Mouse (Mus musculus) MEL (cell line): ENCODE measurements at regions not wholly inside any gene's neighbourhood (a gene's known extent, or its start where the extent isn't known, plus 50 kb on each side); places are given as distances from the start of the nearest gene placed in this dataset.
"Not testable (repeated sequence)": the region's sequence is repeated elsewhere in the genome, so short reads cannot be mapped to it uniquely, and the experiment has no call there.

Experiments
- DNase-seq: peaks from one replicate; pipeline ENCODE4 v3.0.0; 2011; ENCODE audit warnings: low read depth, low spot score
- H3K27ac ChIP-seq: 2 replicates; pipeline ENCODE4 v1.5.1; 2012; ENCODE audit warnings: low read depth, mild to moderate bottlenecking, control low read depth, low read length, moderate library complexity; ENCODE audit not compliant: control insufficient read depth
- H3K27me3 ChIP-seq, 2 experiments: fragments of 150-350 bp in 1 of 2; sonication (generic) in 1 of 2; 2 replicates each; pipeline ENCODE4 v1.6.1; 2012; ENCODE audit warnings: low read length in 2 of 2, mild to moderate bottlenecking in 2 of 2, improper control_type of control experiment in 1 of 2, moderate library complexity in 1 of 2; ENCODE audit not compliant: insufficient read depth in 2 of 2, control insufficient read depth in 1 of 2
- H3K36me3 ChIP-seq, 2 experiments: 2 replicates each; pipeline ENCODE4 v1.6.1; 2012 to 2014; ENCODE audit warnings: low read length in 2 of 2, improper control_type of control experiment in 1 of 2, inconsistent platforms in 1 of 2, mild to moderate bottlenecking in 1 of 2; ENCODE audit not compliant: insufficient read depth in 2 of 2, control insufficient read depth in 1 of 2
- H3K4me1 ChIP-seq, 2 experiments: fragments of 150-350 bp in 1 of 2; sonication (generic) in 1 of 2; 2 replicates each; pipeline ENCODE4 v1.6.1; 2012; ENCODE audit warnings: low read length in 2 of 2, improper control_type of control experiment in 1 of 2, mild to moderate bottlenecking in 1 of 2; ENCODE audit not compliant: insufficient read depth in 2 of 2, control insufficient read depth in 1 of 2
- H3K4me3 ChIP-seq, 2 experiments: fragments of 150-350 bp in 1 of 2; sonication (generic) in 1 of 2; 2 replicates each; pipeline ENCODE4 v1.5.1; 2012; ENCODE audit warnings: low read depth in 2 of 2, low read length in 2 of 2, mild to moderate bottlenecking in 2 of 2, moderate library complexity in 2 of 2, control low read depth in 1 of 2, improper control_type of control experiment in 1 of 2; ENCODE audit not compliant: control insufficient read depth in 1 of 2, insufficient read depth in 1 of 2
- H3K79me2 ChIP-seq: 2 replicates; pipeline ENCODE4 v1.6.1; 2012; ENCODE audit warnings: mild to moderate bottlenecking, low read length, moderate library complexity; ENCODE audit not compliant: control insufficient read depth, poor library complexity, insufficient read depth
- H3K9ac ChIP-seq: 2 replicates; pipeline ENCODE4 v1.6.1; 2012; ENCODE audit warnings: low read depth, mild to moderate bottlenecking, control low read depth, low read length, moderate library complexity; ENCODE audit not compliant: control insufficient read depth, poor library complexity, severe bottlenecking
- H3K9me3 ChIP-seq: fragments of 150-350 bp; sonication (generic); replicated peaks from 2 replicates; pipeline ENCODE4 v1.6.1; 2012; ENCODE audit warnings: mild to moderate bottlenecking, low read length, improper control_type of control experiment, moderate library complexity; ENCODE audit not compliant: insufficient read depth
- BHLHE40 ChIP-seq: IDR thresholded peaks from 2 replicates; pipeline ENCODE4 v1.6.1; 2012; ENCODE audit warnings: low read depth, mild to moderate bottlenecking, inconsistent platforms, low read length, improper control_type of control experiment, borderline replicate concordance
- CHD1 ChIP-seq: IDR thresholded peaks from 2 replicates; pipeline ENCODE4 v1.6.1; 2012; ENCODE audit warnings: low read depth, mild to moderate bottlenecking, inconsistent platforms, low read length, improper control_type of control experiment
- E2F4 ChIP-seq: IDR thresholded peaks from 2 replicates; pipeline ENCODE4 v1.6.1; 2011; ENCODE audit warnings: low read depth, low read length, improper control_type of control experiment, borderline replicate concordance
- ELF1 ChIP-seq: IDR thresholded peaks from 2 replicates; pipeline ENCODE4 v1.6.1; 2014; ENCODE audit warnings: low read depth, mild to moderate bottlenecking, inconsistent platforms, low read length, improper control_type of control experiment, moderate library complexity
- EP300 ChIP-seq, 2 experiments: IDR thresholded peaks; 2 replicates each; pipeline ENCODE4 v1.6.1; 2011; ENCODE audit warnings: improper control_type of control experiment in 2 of 2, low read length in 2 of 2, low read depth in 1 of 2, mild to moderate bottlenecking in 1 of 2
- GABPA ChIP-seq: IDR thresholded peaks from 2 replicates; pipeline ENCODE4 v1.6.1; 2012; ENCODE audit warnings: low read depth, mild to moderate bottlenecking, inconsistent platforms, low read length, improper control_type of control experiment, moderate library complexity
- HCFC1 ChIP-seq: IDR thresholded peaks from 2 replicates; pipeline ENCODE4 v1.6.1; 2012; ENCODE audit warnings: low read depth, mild to moderate bottlenecking, inconsistent platforms, low read length, improper control_type of control experiment, moderate library complexity
- JUND ChIP-seq: IDR thresholded peaks from 2 replicates; pipeline ENCODE4 v1.6.1; 2011; ENCODE audit warnings: low read depth, mild to moderate bottlenecking, improper control_type of control experiment, low read length
- KAT2A ChIP-seq: conservative IDR thresholded peaks from 2 replicates; pipeline ENCODE4 v1.6.1; 2012; ENCODE audit warnings: low read depth, low read length, improper control_type of control experiment, inconsistent platforms
- MEF2A ChIP-seq: IDR thresholded peaks from 2 replicates; pipeline ENCODE4 v1.6.1; 2014; ENCODE audit warnings: low read depth, mild to moderate bottlenecking, inconsistent platforms, low read length, improper control_type of control experiment; ENCODE audit not compliant: poor library complexity, insufficient replicate concordance, severe bottlenecking; ENCODE audit errors: extremely low read depth
- NELFE ChIP-seq: IDR thresholded peaks from 2 replicates; pipeline ENCODE4 v1.6.1; 2011; ENCODE audit warnings: low read depth, low read length, improper control_type of control experiment
- NRF1 ChIP-seq: IDR thresholded peaks from 2 replicates; pipeline ENCODE4 v1.6.1; 2014; ENCODE audit warnings: low read depth, mild to moderate bottlenecking, inconsistent platforms, low read length, improper control_type of control experiment, moderate library complexity; ENCODE audit not compliant: poor library complexity, insufficient read depth, severe bottlenecking
- RAD21 ChIP-seq: IDR thresholded peaks from 2 replicates; pipeline ENCODE4 v1.6.1; 2011; ENCODE audit warnings: mild to moderate bottlenecking, low read depth, low read length, improper control_type of control experiment
- SIN3A ChIP-seq: IDR thresholded peaks from 2 replicates; pipeline ENCODE4 v1.6.1; 2012; ENCODE audit warnings: low read length, improper control_type of control experiment, inconsistent platforms
- UBTF ChIP-seq: IDR thresholded peaks from 2 replicates; pipeline ENCODE4 v1.6.1; 2012; ENCODE audit warnings: low read depth, mild to moderate bottlenecking, inconsistent platforms, low read length, improper control_type of control experiment, moderate library complexity, borderline replicate concordance; ENCODE audit not compliant: insufficient read depth
- USF1 ChIP-seq: IDR thresholded peaks from 2 replicates; pipeline ENCODE4 v1.6.1; 2014; ENCODE audit warnings: low read depth, mild to moderate bottlenecking, inconsistent platforms, low read length, improper control_type of control experiment, moderate library complexity
- USF2 ChIP-seq, 2 experiments: IDR thresholded peaks; 2 replicates each; pipeline ENCODE4 v1.6.1; 2011 to 2012; ENCODE audit warnings: improper control_type of control experiment in 2 of 2, low read length in 2 of 2, borderline replicate concordance in 1 of 2, inconsistent platforms in 1 of 2, low read depth in 1 of 2, mild to moderate bottlenecking in 1 of 2; ENCODE audit not compliant: insufficient read depth in 1 of 2
- ZC3H11A ChIP-seq: IDR thresholded peaks from 2 replicates; pipeline ENCODE4 v1.6.1; 2012; ENCODE audit warnings: low read depth, mild to moderate bottlenecking, inconsistent platforms, low read length, improper control_type of control experiment
- ZMIZ1 ChIP-seq: IDR thresholded peaks from 2 replicates; pipeline ENCODE4 v1.6.1; 2012; ENCODE audit warnings: low read depth, mild to moderate bottlenecking, inconsistent platforms, low read length, improper control_type of control experiment, moderate library complexity

DNA sequence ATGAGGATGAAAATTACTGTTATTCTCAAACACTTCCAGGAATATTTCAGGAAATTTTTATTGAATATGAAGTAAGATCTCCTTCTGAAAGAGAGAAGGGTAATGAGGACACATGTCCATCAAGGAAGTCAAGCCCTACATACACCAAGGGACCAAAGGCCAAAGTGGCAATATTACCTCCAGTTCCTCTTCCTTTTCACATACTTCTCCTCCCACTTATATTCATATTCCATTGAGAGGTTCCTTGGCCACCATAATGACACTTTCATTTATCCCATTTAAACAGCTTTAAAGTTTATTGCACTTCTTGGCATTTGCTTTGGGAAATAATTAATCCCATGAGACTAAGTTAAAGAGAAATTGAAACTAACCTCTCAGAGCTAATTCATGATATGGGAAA lies 70.9 kb downstream of the Ccdc71l start:
- TF ChIP-seq ELF1, result no peak
- TF ChIP-seq CHD1, result no peak
- TF ChIP-seq JUND, result no peak
- no peak for TF ChIP-seq ZMIZ1
- TF ChIP-seq BHLHE40, result no peak
- H3K9ac ChIP-seq, result no peak overlapping the region
- peaks cover 0 to 4% of the 10 kb centered on the region in 2 experiments; a peak in 2 of 4 replicates for H3K27me3 ChIP-seq
- no peaks in the 10 kb centered on the region for H3K36me3 ChIP-seq
- no peak overlapping the region for H3K4me3 ChIP-seq
- DNase-seq, result no peak
- H3K27ac ChIP-seq, result no peak overlapping the region
- no peaks in the 10 kb centered on the region for H3K79me2 ChIP-seq
- H3K9me3 ChIP-seq, result no peaks in the 10 kb centered on the region
- H3K4me1 ChIP-seq, result no peaks in the 10 kb centered on the region

DNA sequence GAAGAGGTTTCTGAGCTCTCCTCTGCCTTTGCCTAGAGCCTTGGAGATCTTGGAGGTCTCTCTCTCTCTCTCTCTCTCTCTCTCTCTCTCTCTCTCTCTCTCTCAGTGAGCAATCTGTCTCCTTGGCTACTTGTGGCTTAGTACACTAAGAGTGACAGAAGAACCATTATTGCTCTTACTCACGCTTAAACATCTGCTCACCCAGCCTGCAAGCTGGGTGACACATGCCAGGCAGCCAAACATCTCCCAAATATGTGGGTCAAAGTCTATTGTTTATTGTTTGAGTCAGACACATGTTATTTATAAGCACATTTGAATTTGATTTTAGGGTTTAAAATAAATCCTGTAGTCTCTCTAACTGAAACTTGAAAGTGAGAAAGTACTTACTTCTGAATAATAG lies 72.7 kb downstream of the Ccdc71l start:
- Histone ChIP-seq H3K27me3 (peaks cover 0 to 2% of the 10 kb centered on the region in 2 experiments; a peak in 2 of 4 replicates), H3K79me2 (no peaks in the 10 kb centered on the region), H3K9ac (no peak overlapping the region), H3K4me3 (no peak overlapping the region), H3K9me3 (no peaks in the 10 kb centered on the region), H3K4me1 (no peaks in the 10 kb centered on the region), H3K36me3 (no peaks in the 10 kb centered on the region), H3K27ac (no peak overlapping the region)
- DNase-seq, result no peak
- TF ChIP-seq RAD21 (no peak), HCFC1 (no peak), ZC3H11A (no peak)

DNA sequence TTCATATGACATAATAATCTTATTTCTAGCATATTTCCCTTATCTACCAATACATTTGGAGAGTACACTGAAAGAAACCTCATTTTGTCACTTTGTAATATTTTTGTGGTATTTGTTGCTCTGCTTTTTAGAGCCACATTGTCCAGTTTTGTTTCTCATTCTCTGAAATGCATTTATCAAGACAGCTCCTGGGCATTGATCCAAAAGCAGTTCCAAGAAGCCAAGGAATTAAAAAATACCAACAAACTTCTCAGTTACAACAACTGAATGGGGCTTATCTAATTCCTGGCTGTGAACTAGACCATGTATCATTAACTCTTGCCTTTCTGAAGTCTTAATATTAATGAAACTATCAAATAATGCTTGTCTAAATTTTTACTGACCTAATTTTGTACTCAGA lies 76.3 kb downstream of the Ccdc71l start:
- Histone ChIP-seq H3K27ac (no peak overlapping the region), H3K4me1 (no peaks in the 10 kb centered on the region), H3K79me2 (no peaks in the 10 kb centered on the region)

DNA sequence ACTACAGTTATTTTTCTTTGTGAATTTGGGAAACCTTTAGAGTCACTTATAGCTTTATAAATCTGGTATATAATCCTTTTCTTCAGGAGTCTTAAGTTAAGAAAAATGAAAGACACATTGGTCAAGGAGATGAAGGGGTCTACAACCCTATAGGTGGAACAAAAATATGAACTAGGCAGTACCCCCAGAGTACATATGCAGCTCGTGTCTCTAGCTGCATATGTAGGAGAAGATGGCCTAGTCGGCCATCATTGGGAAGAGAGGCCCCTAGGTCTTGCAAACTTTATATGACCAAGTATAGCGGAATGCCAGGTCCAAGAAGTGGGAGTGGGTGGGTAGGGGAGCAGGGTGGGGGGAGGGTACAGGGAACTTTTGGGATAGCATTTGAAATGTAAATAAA lies 76.7 kb downstream of the Ccdc71l start:
- H3K4me1 ChIP-seq, H3K4me3 ChIP-seq, H3K79me2 ChIP-seq, H3K9ac ChIP-seq, DNase-seq, H3K27ac ChIP-seq, H3K36me3 ChIP-seq, H3K27me3 ChIP-seq, H3K9me3 ChIP-seq: not testable (repeated sequence)

More for the DNA sequence above, 76.3 kb downstream of the Ccdc71l start:
- no peak overlapping the region for H3K4me3 ChIP-seq
- no peaks in the 10 kb centered on the region for H3K9me3 ChIP-seq
- no peaks in the 10 kb centered on the region; a peak in 1 of 4 replicates for H3K27me3 ChIP-seq
- peak; percentile 11 for DNase-seq
- no peak overlapping the region for H3K9ac ChIP-seq
- TF ChIP-seq GABPA, result no peak
- TF ChIP-seq KAT2A, result no peak
- no peak for TF ChIP-seq ELF1
- TF ChIP-seq E2F4, result no peak
- TF ChIP-seq MEF2A, result no peak
- no peak for TF ChIP-seq NRF1
- no peak for TF ChIP-seq NELFE
- TF ChIP-seq SIN3A, result no peak
- TF ChIP-seq USF2 (IDR thresholded peaks at IDR 0.05; ENCODE audit: borderline replicate concordance in 1 of 2, insufficient read depth in 1 of 2, low read depth in 1 of 2, low read length in 2 of 2), result no peak
- no peak for TF ChIP-seq UBTF
- TF ChIP-seq USF1, result no peak
- TF ChIP-seq ZC3H11A, result no peak
- no peak for TF ChIP-seq EP300 (IDR thresholded peaks at IDR 0.05; ENCODE audit: low read depth in 1 of 2, low read length in 2 of 2)
- no peak for TF ChIP-seq RAD21
- no peaks in the 10 kb centered on the region for H3K36me3 ChIP-seq
